Mouse (Mus musculus) neural tube, embryonic 15.5 days (tissue): Measurements from ENCODE around the gene Il1rl2. TPM values are rescaled to one million over a fixed set of nuclear protein-coding genes. Genes with fewer than 3 reads are reported as not detected.

ENCODE experiments used
- ATAC-seq: fragments of 200-750 bp; cut with Nextera tagmentation; 2 replicates; pipeline ENCODE4 v1.8.0; 2017; ENCODE audit warnings: mild to moderate bottlenecking, moderate TSS enrichment, moderate library complexity; ENCODE audit not compliant: low FRiP score
- H3K27ac ChIP-seq: fragments of 300-500 bp; sonication (generic); replicated peaks from 2 replicates; pipeline ENCODE4 v1.5.1; 2015; ENCODE audit warnings: mild to moderate bottlenecking, inconsistent platforms
- H3K27me3 ChIP-seq: fragments of 300-500 bp; sonication (generic); replicated peaks from 2 replicates; pipeline ENCODE4 v1.6.1; 2015; ENCODE audit warnings: inconsistent platforms
- H3K36me3 ChIP-seq: fragments of 300-500 bp; sonication (generic); 2 replicates; pipeline ENCODE4 v1.6.1; 2015; ENCODE audit warnings: inconsistent platforms
- H3K4me1 ChIP-seq: fragments of 300-500 bp; sonication (generic); 2 replicates; pipeline ENCODE4 v1.6.1; 2015; ENCODE audit warnings: inconsistent platforms
- H3K4me2 ChIP-seq: fragments of 300-500 bp; sonication (generic); 2 replicates; pipeline ENCODE4 v1.6.1; 2015; ENCODE audit warnings: inconsistent platforms, mild to moderate bottlenecking, moderate library complexity
- H3K4me3 ChIP-seq: fragments of 300-500 bp; sonication (generic); replicated peaks from 2 replicates; pipeline ENCODE4 v1.5.1; 2015; ENCODE audit warnings: mild to moderate bottlenecking, inconsistent platforms
- H3K9ac ChIP-seq: fragments of 300-500 bp; sonication (generic); replicated peaks from 2 replicates; pipeline ENCODE4 v1.6.1; 2015; ENCODE audit warnings: mild to moderate bottlenecking, inconsistent platforms
- H3K9me3 ChIP-seq: fragments of 300-500 bp; sonication (generic); replicated peaks from 2 replicates; pipeline ENCODE4 v1.6.1; 2016; ENCODE audit warnings: inconsistent platforms
- WGBS: fragments of 180-500 bp; shearing (Covaris S2); methylation state at CpG from one replicate; pipeline ENCODE4 v1.1.7; 2015; ENCODE audit warnings: mixed read lengths; 5-methylcytosine and 5-hydroxymethylcytosine counted together
- polyA plus RNA-seq: library from polyadenylated mRNA; unstranded; fragments of >200 nt; fragmentation: Nextera tagmentation; extraction: Ambion mirVana; gene quantifications from 2 replicates; pipeline ENCODE4 v1.2.1, GENCODE M21; 2015

The Il1rl2 gene
- polyA plus RNA-seq, 1 experiment from 2014 or later, result 0.81 TPM

DNA sequence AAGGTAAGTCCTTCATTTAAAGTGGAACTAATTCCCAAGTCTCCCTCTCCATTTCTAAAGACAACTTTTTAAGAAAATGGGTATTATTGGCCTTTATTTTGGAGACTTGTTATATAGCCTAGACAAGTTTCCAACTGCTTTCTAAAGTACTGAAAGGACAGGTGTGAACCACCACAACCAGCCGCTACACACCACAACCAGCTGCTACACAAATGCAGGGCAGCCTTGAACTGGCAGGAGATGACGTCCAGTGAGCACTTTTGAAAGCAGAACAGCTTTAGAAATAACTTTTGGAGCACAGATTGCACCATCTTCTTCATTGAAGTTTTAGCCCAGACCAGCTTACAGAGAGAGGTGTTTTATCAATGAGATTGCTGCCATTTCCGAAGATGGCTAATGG is 3.2 kb downstream of the Il1rl2 start:
- Histone ChIP-seq H3K4me3 (no peak overlapping the region), H3K4me1 (peaks cover 14% of the 10 kb centered on the region), H3K27ac (no peak overlapping the region), H3K4me2 (no peak overlapping the region), H3K9ac (no peak overlapping the region), H3K9me3 (no peaks in the 10 kb centered on the region), H3K36me3 (no peaks in the 10 kb centered on the region), H3K27me3 (peaks cover 32% of the 10 kb centered on the region)
- ATAC-seq, result no peak
- WGBS, result 89% methylated on average over 3 of the region's 3 CpGs

- Histone ChIP-seq H3K4me1 (peaks cover 14% of the 10 kb centered on the region), H3K27me3 (peaks cover 24% of the 10 kb centered on the region), H3K9me3 (no peaks in the 10 kb centered on the region), H3K27ac (no peak overlapping the region), H3K9ac (no peak overlapping the region), H3K4me2 (no peak overlapping the region), H3K4me3 (no peak overlapping the region), H3K36me3 (no peaks in the 10 kb centered on the region)
- no peak for ATAC-seq
- WGBS, result 67% methylated on average over 1 of the region's 1 CpGs
Measured at GRCm38 (mm10) chr1:40329526-40329925, 5.1 kb downstream of the Il1rl2 start.

DNA sequence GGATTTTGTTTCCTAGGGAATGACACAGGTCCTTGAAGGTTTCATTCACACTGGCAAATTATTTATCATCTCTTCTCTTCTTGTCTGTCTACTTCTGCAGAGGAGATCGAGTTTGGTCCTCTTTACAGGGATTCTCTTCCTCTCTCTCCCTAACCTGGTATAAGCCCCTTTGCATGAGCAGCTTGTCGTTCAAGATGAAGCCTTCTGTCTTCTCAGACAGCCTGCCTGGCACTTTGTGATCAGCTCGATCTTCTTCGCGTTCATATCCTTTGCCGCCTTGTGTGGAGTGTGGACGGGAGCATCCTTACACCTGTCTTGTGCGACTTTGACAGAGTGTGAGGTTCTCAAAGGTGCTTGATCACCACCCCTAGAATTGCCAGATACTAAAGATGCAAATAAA is 5.8 kb downstream of the Il1rl2 start:
- no peak overlapping the region for H3K4me3 ChIP-seq
- H3K27ac ChIP-seq, result no peak overlapping the region
- H3K9me3 ChIP-seq, result no peaks in the 10 kb centered on the region
- no peak for ATAC-seq
- H3K27me3 ChIP-seq, result peaks cover 18% of the 10 kb centered on the region
- H3K9ac ChIP-seq, result no peak overlapping the region
- H3K4me1 ChIP-seq, result peaks cover 11% of the 10 kb centered on the region
- 93% methylated on average over 8 of the region's 8 CpGs for WGBS
- no peaks in the 10 kb centered on the region for H3K36me3 ChIP-seq
- no peak overlapping the region for H3K4me2 ChIP-seq

- Histone ChIP-seq H3K4me1 (no peaks in the 10 kb centered on the region), H3K9ac (no peak overlapping the region), H3K36me3 (no peaks in the 10 kb centered on the region), H3K4me2 (no peak overlapping the region), H3K27me3 (no peaks in the 10 kb centered on the region), H3K27ac (no peak overlapping the region), H3K4me3 (no peak overlapping the region), H3K9me3 (no peaks in the 10 kb centered on the region)
- ATAC-seq, result no peak
- WGBS, result 89% methylated on average over 1 of the region's 1 CpGs
Measured at GRCm38 (mm10) chr1:40339346-40339745, 14.9 kb downstream of the Il1rl2 start.

- H3K4me3 ChIP-seq, result no peak overlapping the region
- H3K4me1 ChIP-seq, result no peaks in the 10 kb centered on the region
- no peaks in the 10 kb centered on the region for H3K27me3 ChIP-seq
- H3K36me3 ChIP-seq, result no peaks in the 10 kb centered on the region
- H3K4me2 ChIP-seq, result no peak overlapping the region
- no peaks in the 10 kb centered on the region for H3K9me3 ChIP-seq
- no peak overlapping the region for H3K27ac ChIP-seq
- H3K9ac ChIP-seq, result no peak overlapping the region
- 82% methylated on average over 4 of the region's 4 CpGs for WGBS
- no peak for ATAC-seq
Measured at GRCm38 (mm10) chr1:40340102-40340501, 15.7 kb downstream of the Il1rl2 start.

DNA sequence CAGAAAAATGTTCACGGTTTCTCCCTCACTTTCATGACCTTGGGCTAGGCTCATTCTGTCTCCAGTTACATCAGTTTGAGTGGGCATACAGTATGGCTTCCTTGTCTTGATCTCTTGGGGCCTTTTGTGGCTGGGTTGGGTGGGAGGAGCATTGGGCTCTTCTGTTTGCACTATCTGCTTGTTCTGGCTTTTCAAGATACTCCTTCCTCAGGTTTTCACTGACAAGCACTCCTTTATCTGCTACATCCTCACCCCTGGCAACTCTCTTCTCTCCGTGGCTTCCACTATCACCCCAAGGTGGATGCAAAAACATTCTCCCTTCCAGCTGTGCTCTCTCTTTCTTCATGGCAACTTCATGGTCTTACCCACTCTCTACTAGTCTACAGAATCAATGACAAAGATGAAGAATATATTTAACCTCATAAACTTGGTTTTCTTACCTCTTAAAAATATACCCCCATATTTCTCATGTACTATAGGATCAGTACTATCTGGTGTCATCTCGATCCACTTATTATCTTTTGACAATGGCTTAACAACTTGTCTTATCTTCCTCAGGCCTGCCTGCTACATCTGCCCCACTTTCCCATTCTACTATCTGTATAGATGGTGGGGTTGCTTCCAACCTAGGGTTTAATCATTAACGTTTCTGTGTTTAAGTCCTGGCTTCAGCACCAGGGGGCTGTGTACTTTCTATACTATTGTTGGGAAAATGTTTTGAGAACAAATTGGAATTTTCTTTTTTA is 27.9 kb downstream of the Il1rl2 start:
- H3K9ac ChIP-seq, result no peak overlapping the region

GRCm38 (mm10) chr1:40352904-40353286 is 28.5 kb downstream of the Il1rl2 start:
- Histone ChIP-seq H3K27me3 (no peaks in the 10 kb centered on the region), H3K9me3 (no peaks in the 10 kb centered on the region), H3K27ac (no peak overlapping the region), H3K9ac (no peak overlapping the region), H3K36me3 (no peaks in the 10 kb centered on the region), H3K4me2 (no peak overlapping the region), H3K4me3 (no peak overlapping the region), H3K4me1 (no peaks in the 10 kb centered on the region)
- ATAC-seq, result no peak
- 60% methylated on average over 2 of the region's 2 CpGs for WGBS

More for the DNA sequence above, 27.9 kb downstream of the Il1rl2 start:
- no peak for ATAC-seq
- H3K36me3 ChIP-seq, result no peaks in the 10 kb centered on the region
- H3K4me1 ChIP-seq, result no peaks in the 10 kb centered on the region
- no peak overlapping the region for H3K4me3 ChIP-seq
- H3K4me2 ChIP-seq, result no peak overlapping the region
- no peaks in the 10 kb centered on the region for H3K9me3 ChIP-seq
- H3K27ac ChIP-seq, result no peak overlapping the region
- no peaks in the 10 kb centered on the region for H3K27me3 ChIP-seq
- 85% methylated on average over 4 of the region's 4 CpGs for WGBS

DNA sequence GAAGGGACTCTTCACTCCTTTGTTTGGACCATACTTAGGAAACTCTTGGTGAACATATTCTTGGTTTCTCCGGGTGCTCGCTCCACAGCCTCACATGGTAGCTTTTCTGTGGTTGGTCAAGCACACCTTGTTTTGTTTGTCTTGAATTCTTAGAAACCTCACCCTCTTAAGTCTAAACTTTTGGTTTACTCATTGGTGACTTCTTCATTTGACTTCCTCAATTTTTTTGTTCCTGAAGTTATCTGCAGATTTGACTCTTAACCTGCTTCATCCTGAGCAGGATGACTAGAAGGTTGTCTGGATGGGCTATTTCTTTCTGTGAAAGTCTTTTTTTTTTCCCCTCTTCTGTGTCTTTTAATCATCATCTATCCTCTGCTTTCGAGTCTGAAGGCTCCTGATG is 30.3 kb downstream of the Il1rl2 start:
- H3K27me3 ChIP-seq, result no peaks in the 10 kb centered on the region
- H3K36me3 ChIP-seq, result no peaks in the 10 kb centered on the region
- no peaks in the 10 kb centered on the region for H3K9me3 ChIP-seq
- no peak for ATAC-seq
- no peaks in the 10 kb centered on the region for H3K4me1 ChIP-seq
- H3K4me2 ChIP-seq, result no peak overlapping the region
- no peak overlapping the region for H3K27ac ChIP-seq
- no peak overlapping the region for H3K4me3 ChIP-seq
- WGBS, result 91% methylated on average over 3 of the region's 3 CpGs
- H3K9ac ChIP-seq, result no peak overlapping the region

DNA sequence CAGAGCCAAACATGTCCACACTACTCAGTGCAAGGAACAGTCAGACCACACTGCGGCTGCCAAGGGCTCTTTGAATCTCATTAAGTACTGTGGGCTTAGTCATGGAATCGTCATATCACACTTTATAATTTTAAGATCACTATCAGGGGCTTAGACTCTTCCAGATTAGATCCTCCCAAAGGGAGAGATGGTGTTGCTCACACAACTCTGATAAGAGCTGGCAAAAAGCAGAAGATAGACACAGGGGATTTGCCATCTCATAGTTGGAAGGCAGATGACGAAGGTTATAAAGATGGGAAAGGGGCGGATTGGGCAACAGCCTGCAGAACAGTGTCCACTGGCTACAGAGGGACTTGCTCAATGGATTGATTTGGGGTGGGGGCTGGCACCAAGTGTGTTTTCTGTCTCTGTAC is 31.0 kb downstream of the Il1rl2 start:
- Histone ChIP-seq H3K9ac (no peak overlapping the region), H3K27me3 (no peaks in the 10 kb centered on the region), H3K36me3 (no peaks in the 10 kb centered on the region), H3K4me2 (no peak overlapping the region), H3K4me1 (no peaks in the 10 kb centered on the region), H3K4me3 (no peak overlapping the region), H3K9me3 (no peaks in the 10 kb centered on the region), H3K27ac (no peak overlapping the region)
- WGBS, result 88% methylated on average over 4 of the region's 4 CpGs
- ATAC-seq, result no peak

GRCm38 (mm10) chr1:40355904-40356521 is 31.6 kb downstream of the Il1rl2 start:
- Histone ChIP-seq H3K4me1 (no peaks in the 10 kb centered on the region), H3K27ac (no peak overlapping the region), H3K36me3 (no peaks in the 10 kb centered on the region), H3K4me3 (no peak overlapping the region), H3K9ac (no peak overlapping the region), H3K9me3 (no peaks in the 10 kb centered on the region), H3K4me2 (no peak overlapping the region), H3K27me3 (no peaks in the 10 kb centered on the region)
- WGBS, result 80% methylated on average over 10 of the region's 10 CpGs
- ATAC-seq, result no peak

- Histone ChIP-seq H3K9me3 (no peaks in the 10 kb centered on the region), H3K36me3 (no peaks in the 10 kb centered on the region), H3K9ac (no peak overlapping the region), H3K27ac (no peak overlapping the region), H3K4me3 (no peak overlapping the region), H3K4me2 (no peak overlapping the region), H3K4me1 (0 out of 2 replicates have a peak, but pooled peaks cover 8% of the 10 kb centered on the region), H3K27me3 (no peaks in the 10 kb centered on the region)
- ATAC-seq, result no peak
- WGBS, result 53% methylated on average over 2 of the region's 2 CpGs
Measured at GRCm38 (mm10) chr1:40357921-40358320, 33.5 kb downstream of the Il1rl2 start.

DNA sequence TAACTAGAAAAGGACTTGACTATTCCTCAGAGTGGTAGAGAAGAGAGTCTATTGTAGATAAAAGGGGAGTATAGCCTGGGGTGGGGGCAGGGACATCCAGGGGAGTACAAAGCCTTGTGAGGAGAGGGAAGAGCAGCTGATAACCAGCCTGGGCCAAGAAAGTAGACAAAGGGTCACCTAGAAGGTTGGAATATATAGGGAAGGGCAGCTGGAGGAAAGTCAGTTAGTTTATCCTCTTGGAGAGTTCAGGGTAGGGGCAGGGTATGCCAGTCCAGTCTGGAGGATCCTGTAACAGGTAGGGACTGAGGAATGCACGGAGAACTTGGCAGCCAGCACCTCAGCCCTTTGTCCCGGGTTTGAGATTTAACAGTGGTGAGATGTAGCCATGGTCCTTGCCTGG is 33.9 kb downstream of the Il1rl2 start:
- Histone ChIP-seq H3K4me3 (no peak overlapping the region), H3K4me2 (no peak overlapping the region), H3K36me3 (no peaks in the 10 kb centered on the region), H3K9ac (no peak overlapping the region), H3K9me3 (no peaks in the 10 kb centered on the region), H3K4me1 (0 out of 2 replicates have a peak, but pooled peaks cover 10% of the 10 kb centered on the region), H3K27me3 (no peaks in the 10 kb centered on the region), H3K27ac (no peak overlapping the region)
- no peak for ATAC-seq
- WGBS, result 68% methylated on average over 2 of the region's 2 CpGs
